Mouse (Mus musculus): ENCODE measurements around the gene F11. TPM values are rescaled to one million over a fixed set of nuclear protein-coding genes. Genes with fewer than 3 reads are reported as not detected.

The F11 gene
- polyA plus RNA-seq (2012; rRNA removed) (0.04 TPM in 1 of 2 replicates, not detected in the other), polyA plus RNA-seq (2014; fragmentation: Nextera tagmentation; extraction: Ambion mirVana) (not detected in 2 replicates)

DNA sequence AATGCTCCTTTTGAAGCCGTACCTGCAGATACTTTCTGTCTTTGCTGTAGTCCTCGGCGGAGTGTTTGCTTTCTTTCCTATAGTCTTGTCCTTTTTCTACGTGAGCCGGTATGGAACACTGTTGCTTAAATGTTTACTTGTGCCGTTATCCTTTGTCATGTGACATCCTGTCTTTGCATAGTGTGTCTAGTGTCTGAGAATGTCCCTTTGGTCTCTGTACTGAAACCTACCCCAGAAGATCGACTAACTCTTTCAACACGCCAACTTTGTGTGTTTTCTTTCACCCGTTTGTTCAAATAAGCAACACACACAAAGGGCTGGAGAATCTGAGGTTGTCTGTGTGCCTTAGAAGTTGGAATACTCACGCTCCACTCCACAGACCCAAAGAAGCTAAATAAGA lies at the start of gene F11:
Gene F11 (minus strand): TSS at position 112 of the 400 bp plus-strand sequence.
- 89% methylated on average over 10 of the region's 10 CpGs for WGBS
- no peak within 1 kb of the TSS for H3K4me2 ChIP-seq (replicated peaks; ENCODE audit: low read depth, low read length, severe bottlenecking)
- H3K4me1 ChIP-seq (ENCODE audit: control insufficient read depth, insufficient read depth, low read length) = no peaks in the 10 kb centered on the region
- H3K9me3 ChIP-seq (ENCODE audit: control insufficient read depth, low read length) = peaks cover 7% of the 10 kb centered on the region
- no peak within 1 kb of the TSS for H3K27ac ChIP-seq (replicated peaks; ENCODE audit: low read depth, low read length)
- H3K27me3 ChIP-seq (ENCODE audit: control insufficient read depth, insufficient read depth, low read length) = no peaks in the 10 kb centered on the region
- no peak within 1 kb of the TSS for H3K9ac ChIP-seq (ENCODE audit: low read depth, low read length, severe bottlenecking)
- TF ChIP-seq POLR2A (IDR thresholded peaks at IDR 0.05; ENCODE audit: borderline replicate concordance, extremely low read depth, insufficient read depth, insufficient read length) = no peak
- H3K36me3 ChIP-seq (ENCODE audit: control insufficient read depth, insufficient read depth, low read length) = no peaks in the 10 kb centered on the region
- no peak within 1 kb of the TSS for H3K4me3 ChIP-seq (replicated peaks; ENCODE audit: low read length)
- DNase-seq (ENCODE audit: low spot score) (no peak), ATAC-seq (ENCODE audit: low FRiP score, low read depth) (no peak)

- TF ChIP-seq POLR2A (IDR thresholded peaks at IDR 0.05; ENCODE audit: borderline replicate concordance, extremely low read depth, insufficient read depth, insufficient read length) = no peak
- DNase-seq (ENCODE audit: low spot score) = no peak
- Histone ChIP-seq H3K4me1 (ENCODE audit: control insufficient read depth, insufficient read depth, low read length) (no peaks in the 10 kb centered on the region), H3K4me2 (replicated peaks; ENCODE audit: low read depth, low read length, severe bottlenecking) (no peak overlapping the region), H3K9me3 (ENCODE audit: control insufficient read depth, low read length) (no peaks in the 10 kb centered on the region), H3K27ac (replicated peaks; ENCODE audit: low read depth, low read length) (no peak overlapping the region), H3K27me3 (ENCODE audit: control insufficient read depth, insufficient read depth, low read length) (no peaks in the 10 kb centered on the region), H3K4me3 (replicated peaks; ENCODE audit: low read length) (no peak overlapping the region), H3K9ac (ENCODE audit: low read depth, low read length, severe bottlenecking) (no peak overlapping the region), H3K36me3 (ENCODE audit: control insufficient read depth, insufficient read depth, low read length) (no peaks in the 10 kb centered on the region)
- ATAC-seq (ENCODE audit: low FRiP score, low read depth) = 0 out of 2 replicates have a peak, but pooled peaks have one; percentile 19
- 66% methylated on average over 4 of the region's 4 CpGs for WGBS
Measured at GRCm38 (mm10) chr8:45310967-45311366, 49.1 kb upstream of the F11 start.

- H3K9me3 ChIP-seq (ENCODE audit: control insufficient read depth, low read length) = no peaks in the 10 kb centered on the region
- H3K36me3 ChIP-seq (ENCODE audit: control insufficient read depth, insufficient read depth, low read length) = no peaks in the 10 kb centered on the region
- no peaks in the 10 kb centered on the region for H3K4me1 ChIP-seq (ENCODE audit: control insufficient read depth, insufficient read depth, low read length)
- no peaks in the 10 kb centered on the region for H3K27me3 ChIP-seq (ENCODE audit: control insufficient read depth, insufficient read depth, low read length)
- DNase-seq (ENCODE audit: low spot score) = no peak
- no peak within 1 kb of the TSS for H3K27ac ChIP-seq (replicated peaks; ENCODE audit: low read depth, low read length)
- no peak for ATAC-seq (ENCODE audit: low FRiP score, low read depth)
- TF ChIP-seq POLR2A (IDR thresholded peaks at IDR 0.05; ENCODE audit: borderline replicate concordance, extremely low read depth, insufficient read depth, insufficient read length) = no peak
- no peak within 1 kb of the TSS for H3K4me3 ChIP-seq (replicated peaks; ENCODE audit: low read length)
- 92% methylated on average over 13 of the region's 13 CpGs for WGBS
- H3K4me2 ChIP-seq (replicated peaks; ENCODE audit: low read depth, low read length, severe bottlenecking) = no peak within 1 kb of the TSS
- H3K9ac ChIP-seq (ENCODE audit: low read depth, low read length, severe bottlenecking) = no peak within 1 kb of the TSS
Measured at GRCm38 (mm10) chr8:45308366-45308765, 46.5 kb upstream of the F11 start, which contains the start of gene Gm45753. Gm45753 (minus strand) TSS chr8:45308466.

DNA sequence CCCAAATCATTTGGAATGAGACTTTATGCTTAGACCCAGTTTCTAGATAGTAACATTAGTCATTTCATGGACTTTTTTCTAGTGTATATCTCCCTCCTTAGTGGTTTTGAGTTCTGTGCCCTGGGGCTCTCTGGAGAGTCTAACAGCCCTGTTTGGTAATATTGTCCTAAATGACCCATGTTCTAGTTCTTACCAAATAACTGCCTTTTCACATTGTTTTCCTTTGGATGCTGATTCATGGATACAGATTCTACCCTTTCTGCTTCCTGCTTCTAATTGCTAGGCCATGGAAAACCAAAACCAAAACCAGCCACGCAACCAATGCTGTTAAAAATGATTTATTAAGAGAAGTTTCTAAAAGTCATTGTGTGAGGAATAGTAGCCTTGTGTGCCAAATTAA lies 43.6 kb upstream of the F11 start:
- no peak overlapping the region for H3K9ac ChIP-seq (ENCODE audit: low read depth, low read length, severe bottlenecking)
- no peaks in the 10 kb centered on the region for H3K36me3 ChIP-seq (ENCODE audit: control insufficient read depth, insufficient read depth, low read length)
- H3K27ac ChIP-seq (replicated peaks; ENCODE audit: low read depth, low read length) = no peak overlapping the region
- H3K4me2 ChIP-seq (replicated peaks; ENCODE audit: low read depth, low read length, severe bottlenecking) = no peak overlapping the region
- 58% methylated on average over 1 of the region's 1 CpGs for WGBS
- TF ChIP-seq POLR2A (IDR thresholded peaks at IDR 0.05; ENCODE audit: borderline replicate concordance, extremely low read depth, insufficient read depth, insufficient read length) = no peak
- no peaks in the 10 kb centered on the region for H3K27me3 ChIP-seq (ENCODE audit: control insufficient read depth, insufficient read depth, low read length)
- no peaks in the 10 kb centered on the region for H3K9me3 ChIP-seq (ENCODE audit: control insufficient read depth, low read length)
- H3K4me3 ChIP-seq (replicated peaks; ENCODE audit: low read length) = no peak overlapping the region
- no peaks in the 10 kb centered on the region for H3K4me1 ChIP-seq (ENCODE audit: control insufficient read depth, insufficient read depth, low read length)
- DNase-seq (ENCODE audit: low spot score) = no peak
- ATAC-seq (ENCODE audit: low FRiP score, low read depth) = no peak

DNA sequence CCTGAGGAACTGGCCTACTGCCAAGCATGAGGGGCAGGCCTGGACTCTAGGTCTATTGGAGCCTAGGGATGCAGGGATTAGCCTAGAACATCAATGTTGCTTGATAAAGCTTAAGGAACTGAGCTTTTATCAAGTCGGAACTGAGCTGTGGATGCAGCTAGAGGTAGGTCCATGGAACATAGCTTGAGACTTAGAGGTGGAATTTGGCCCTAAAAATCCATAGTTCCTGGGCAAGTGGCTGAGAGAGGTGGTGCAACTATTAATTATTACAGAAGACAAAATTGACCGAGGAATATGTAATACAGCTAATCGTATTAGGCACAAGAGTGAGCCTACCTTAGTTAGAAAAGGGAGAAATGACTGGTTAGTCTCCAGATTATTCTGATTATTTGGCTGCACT lies 42.5 kb upstream of the F11 start:
- no peak overlapping the region for H3K9ac ChIP-seq (ENCODE audit: low read depth, low read length, severe bottlenecking)
- no peaks in the 10 kb centered on the region for H3K4me1 ChIP-seq (ENCODE audit: control insufficient read depth, insufficient read depth, low read length)
- no peak for ATAC-seq (ENCODE audit: low FRiP score, low read depth)
- H3K4me2 ChIP-seq (replicated peaks; ENCODE audit: low read depth, low read length, severe bottlenecking) = no peak overlapping the region
- H3K27me3 ChIP-seq (ENCODE audit: control insufficient read depth, insufficient read depth, low read length) = no peaks in the 10 kb centered on the region
- H3K9me3 ChIP-seq (ENCODE audit: control insufficient read depth, low read length) = no peaks in the 10 kb centered on the region
- H3K27ac ChIP-seq (replicated peaks; ENCODE audit: low read depth, low read length) = no peak overlapping the region
- no peak overlapping the region for H3K4me3 ChIP-seq (replicated peaks; ENCODE audit: low read length)
- DNase-seq (ENCODE audit: low spot score) = no peak
- no peaks in the 10 kb centered on the region for H3K36me3 ChIP-seq (ENCODE audit: control insufficient read depth, insufficient read depth, low read length)
- TF ChIP-seq POLR2A (IDR thresholded peaks at IDR 0.05; ENCODE audit: borderline replicate concordance, extremely low read depth, insufficient read depth, insufficient read length) = no peak
- 88% methylated on average over 3 of the region's 3 CpGs for WGBS

DNA sequence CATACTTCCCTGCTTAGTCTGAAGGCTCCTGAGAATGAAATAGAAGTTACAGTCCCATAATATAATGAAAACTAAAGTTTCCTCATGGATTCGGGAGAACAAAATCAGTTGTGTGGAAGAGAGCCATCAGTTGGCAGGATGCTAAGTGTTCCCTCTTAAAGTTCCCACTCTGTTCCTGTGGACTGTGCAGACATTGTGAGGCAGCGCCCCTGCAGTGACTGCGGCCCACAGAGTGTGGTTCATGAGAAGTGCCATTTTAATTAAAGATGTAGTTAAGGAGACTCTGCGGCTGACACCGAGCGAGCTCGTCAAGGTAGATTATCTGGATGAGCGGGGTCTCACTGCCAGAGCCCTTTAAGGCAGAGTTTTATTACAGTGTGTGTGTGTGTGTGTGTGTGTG lies 40.6 kb upstream of the F11 start:
- no peak overlapping the region for H3K27ac ChIP-seq (replicated peaks; ENCODE audit: low read depth, low read length)
- 34% methylated on average over 8 of the region's 8 CpGs for WGBS
- DNase-seq (ENCODE audit: low spot score) (peak; percentile 34), ATAC-seq (ENCODE audit: low FRiP score, low read depth) (peak; percentile 44; the same call in 1 of the 2 replicates)
- no peaks in the 10 kb centered on the region for H3K4me1 ChIP-seq (ENCODE audit: control insufficient read depth, insufficient read depth, low read length)
- no peak overlapping the region for H3K9ac ChIP-seq (ENCODE audit: low read depth, low read length, severe bottlenecking)
- no peaks in the 10 kb centered on the region for H3K36me3 ChIP-seq (ENCODE audit: control insufficient read depth, insufficient read depth, low read length)
- no peak overlapping the region for H3K4me2 ChIP-seq (replicated peaks; ENCODE audit: low read depth, low read length, severe bottlenecking)
- TF ChIP-seq POLR2A (IDR thresholded peaks at IDR 0.05; ENCODE audit: borderline replicate concordance, extremely low read depth, insufficient read depth, insufficient read length) = no peak
- no peaks in the 10 kb centered on the region for H3K9me3 ChIP-seq (ENCODE audit: control insufficient read depth, low read length)
- no peak overlapping the region for H3K4me3 ChIP-seq (replicated peaks; ENCODE audit: low read length)
- no peaks in the 10 kb centered on the region for H3K27me3 ChIP-seq (ENCODE audit: control insufficient read depth, insufficient read depth, low read length)

Measured in limb, embryonic 14.5 days (tissue).